Mouse (Mus musculus): ENCODE measurements around the gene Klhl25.
"Not testable (repeated sequence)": the region's sequence is repeated elsewhere in the genome, so short reads cannot be mapped to it uniquely, and the experiment has no call there.

- not testable (repeated sequence) for TF ChIP-seq CTCF (IDR thresholded peaks at IDR 0.05; ENCODE audit: low read depth, low read length); POLR2A (IDR thresholded peaks at IDR 0.05; ENCODE audit: extremely low read depth, insufficient read depth, low read length)
Measured at GRCm38 (mm10) chr7:75915550-75915949, 67.4 kb downstream of the Klhl25 start.
